Mouse (Mus musculus): ENCODE results near the gene Apol8. TPM values are rescaled to one million over a fixed set of nuclear protein-coding genes. Genes with fewer than 3 reads are reported as not detected.
A peak's percentile ranks its signal among the peaks of the same experiment; 100 is the strongest.
"Not testable (repeated sequence)": the region's sequence is repeated elsewhere in the genome, so short reads cannot be mapped to it uniquely, and the experiment has no call there.

Gene Apol8
- polyA plus RNA-seq, 1 experiment = 0.46 TPM

- no peak overlapping the region for H3ac ChIP-seq (ENCODE audit: control insufficient read depth, insufficient read length, low read depth)
- no peaks in the 10 kb centered on the region for H3K27me3 ChIP-seq (ENCODE audit: control insufficient read depth, insufficient read depth, insufficient read length)
- no peaks in the 10 kb centered on the region for H3K36me3 ChIP-seq (ENCODE audit: control insufficient read depth, insufficient read depth)
- H3K79me3 ChIP-seq (ENCODE audit: low read depth) = no peaks in the 10 kb centered on the region
- no peak overlapping the region for H3K4me3 ChIP-seq (ENCODE audit: insufficient read depth, poor library complexity, severe bottlenecking)
- no peak for TF ChIP-seq MYOG (IDR thresholded peaks at IDR 0.05; ENCODE audit: control insufficient read depth, extremely low read depth, insufficient read length)
- no peak for TF ChIP-seq USF1 (IDR thresholded peaks at IDR 0.05; ENCODE audit: low read depth)
- TF ChIP-seq CEBPB (IDR thresholded peaks at IDR 0.05; ENCODE audit: low read depth) = no peak
- no peak for TF ChIP-seq MYOD1 (IDR thresholded peaks at IDR 0.05; ENCODE audit: control insufficient read depth, insufficient read length, low read depth)
- no peak for TF ChIP-seq FOSL1 (IDR thresholded peaks at IDR 0.05; ENCODE audit: insufficient read depth, low read length, poor library complexity, severe bottlenecking)
- TF ChIP-seq CTCF (IDR thresholded peaks at IDR 0.05; ENCODE audit: control insufficient read depth, insufficient read depth, insufficient read length) = no peak
- no peak for TF ChIP-seq MAX (IDR thresholded peaks at IDR 0.05)
- peaks cover 9% of the 10 kb centered on the region for H3K79me2 ChIP-seq (ENCODE audit: control insufficient read depth, insufficient read depth)
Measured at GRCm38 (mm10) chr15:77731605-77732004, 25.2 kb downstream of the Apol8 start.

- H3K4me3 ChIP-seq (ENCODE audit: insufficient read depth, poor library complexity, severe bottlenecking); H3K79me2 ChIP-seq (ENCODE audit: control insufficient read depth, insufficient read depth): not testable (repeated sequence)
Measured at GRCm38 (mm10) chr15:77728739-77729138, 28.1 kb downstream of the Apol8 start, which contains the start of gene Apol9b. Gene Apol9b (plus strand): TSS chr15:77729039.

GRCm38 (mm10) chr15:77727745-77728144, 29.1 kb downstream of the Apol8 start:
- not testable (repeated sequence) for H3K79me3 ChIP-seq (ENCODE audit: low read depth); H3K79me2 ChIP-seq (ENCODE audit: control insufficient read depth, insufficient read depth); H3K36me3 ChIP-seq (ENCODE audit: control insufficient read depth, insufficient read depth); H3ac ChIP-seq (ENCODE audit: control insufficient read depth, insufficient read length, low read depth); H3K4me3 ChIP-seq (ENCODE audit: insufficient read depth, poor library complexity, severe bottlenecking); H3K27me3 ChIP-seq (ENCODE audit: control insufficient read depth, insufficient read depth, insufficient read length)

More at GRCm38 (mm10) chr15:77728739-77729138, 28.1 kb downstream of the Apol8 start, which contains the start of gene Apol9b:
- H3ac ChIP-seq (ENCODE audit: control insufficient read depth, insufficient read length, low read depth); H3K27me3 ChIP-seq (ENCODE audit: control insufficient read depth, insufficient read depth, insufficient read length); H3K79me3 ChIP-seq (ENCODE audit: low read depth); H3K36me3 ChIP-seq (ENCODE audit: control insufficient read depth, insufficient read depth): not testable (repeated sequence)

GRCm38 (mm10) chr15:77727139-77727538, 29.7 kb downstream of the Apol8 start:
- H3ac ChIP-seq (ENCODE audit: control insufficient read depth, insufficient read length, low read depth); H3K79me2 ChIP-seq (ENCODE audit: control insufficient read depth, insufficient read depth): not testable (repeated sequence)
- TF ChIP-seq CTCF (IDR thresholded peaks at IDR 0.05; ENCODE audit: control insufficient read depth, insufficient read depth, insufficient read length) = peak; percentile 7

GRCm38 (mm10) chr15:77725393-77726020, 31.3 kb downstream of the Apol8 start:
- H3K27me3 ChIP-seq (ENCODE audit: control insufficient read depth, insufficient read depth, insufficient read length); H3K36me3 ChIP-seq (ENCODE audit: control insufficient read depth, insufficient read depth); H3K79me2 ChIP-seq (ENCODE audit: control insufficient read depth, insufficient read depth); H3ac ChIP-seq (ENCODE audit: control insufficient read depth, insufficient read length, low read depth); H3K79me3 ChIP-seq (ENCODE audit: low read depth); H3K4me3 ChIP-seq (ENCODE audit: insufficient read depth, poor library complexity, severe bottlenecking): not testable (repeated sequence)

More at GRCm38 (mm10) chr15:77727139-77727538, 29.7 kb downstream of the Apol8 start:
- not testable (repeated sequence) for H3K79me3 ChIP-seq (ENCODE audit: low read depth); H3K27me3 ChIP-seq (ENCODE audit: control insufficient read depth, insufficient read depth, insufficient read length); H3K4me3 ChIP-seq (ENCODE audit: insufficient read depth, poor library complexity, severe bottlenecking); H3K36me3 ChIP-seq (ENCODE audit: control insufficient read depth, insufficient read depth)

- not testable (repeated sequence) for H3ac ChIP-seq (ENCODE audit: control insufficient read depth, insufficient read length, low read depth); H3K4me3 ChIP-seq (ENCODE audit: insufficient read depth, poor library complexity, severe bottlenecking); H3K79me2 ChIP-seq (ENCODE audit: control insufficient read depth, insufficient read depth); H3K36me3 ChIP-seq (ENCODE audit: control insufficient read depth, insufficient read depth); H3K79me3 ChIP-seq (ENCODE audit: low read depth); H3K27me3 ChIP-seq (ENCODE audit: control insufficient read depth, insufficient read depth, insufficient read length)
Measured at GRCm38 (mm10) chr15:77724208-77724911, 32.4 kb downstream of the Apol8 start.

GRCm38 (mm10) chr15:77721509-77721908, 35.3 kb downstream of the Apol8 start:
- H3K79me2 ChIP-seq (ENCODE audit: control insufficient read depth, insufficient read depth); H3K27me3 ChIP-seq (ENCODE audit: control insufficient read depth, insufficient read depth, insufficient read length); H3K4me3 ChIP-seq (ENCODE audit: insufficient read depth, poor library complexity, severe bottlenecking); H3K36me3 ChIP-seq (ENCODE audit: control insufficient read depth, insufficient read depth); H3K79me3 ChIP-seq (ENCODE audit: low read depth); H3ac ChIP-seq (ENCODE audit: control insufficient read depth, insufficient read length, low read depth): not testable (repeated sequence)

GRCm38 (mm10) chr15:77718240-77718639, 38.6 kb downstream of the Apol8 start:
- H3K27me3 ChIP-seq (ENCODE audit: control insufficient read depth, insufficient read depth, insufficient read length); H3K79me3 ChIP-seq (ENCODE audit: low read depth); H3ac ChIP-seq (ENCODE audit: control insufficient read depth, insufficient read length, low read depth); H3K4me3 ChIP-seq (ENCODE audit: insufficient read depth, poor library complexity, severe bottlenecking); H3K79me2 ChIP-seq (ENCODE audit: control insufficient read depth, insufficient read depth); H3K36me3 ChIP-seq (ENCODE audit: control insufficient read depth, insufficient read depth): not testable (repeated sequence)

- H3K27me3 ChIP-seq (ENCODE audit: control insufficient read depth, insufficient read depth, insufficient read length) = peaks cover 12% of the 10 kb centered on the region
- not testable (repeated sequence) for H3K36me3 ChIP-seq (ENCODE audit: control insufficient read depth, insufficient read depth); H3K79me2 ChIP-seq (ENCODE audit: control insufficient read depth, insufficient read depth); H3K79me3 ChIP-seq (ENCODE audit: low read depth); H3K4me3 ChIP-seq (ENCODE audit: insufficient read depth, poor library complexity, severe bottlenecking); H3ac ChIP-seq (ENCODE audit: control insufficient read depth, insufficient read length, low read depth)
Measured at GRCm38 (mm10) chr15:77708936-77709335, 47.9 kb downstream of the Apol8 start.

GRCm38 (mm10) chr15:77705306-77705705, 51.5 kb downstream of the Apol8 start:
- H3K79me3 ChIP-seq (ENCODE audit: low read depth); H3K36me3 ChIP-seq (ENCODE audit: control insufficient read depth, insufficient read depth); H3ac ChIP-seq (ENCODE audit: control insufficient read depth, insufficient read length, low read depth); H3K79me2 ChIP-seq (ENCODE audit: control insufficient read depth, insufficient read depth); H3K27me3 ChIP-seq (ENCODE audit: control insufficient read depth, insufficient read depth, insufficient read length); H3K4me3 ChIP-seq (ENCODE audit: insufficient read depth, poor library complexity, severe bottlenecking): not testable (repeated sequence)
